Comparison of ENCODE assay signal across 9 mouse cellular contexts in the genomic region with DNA sequence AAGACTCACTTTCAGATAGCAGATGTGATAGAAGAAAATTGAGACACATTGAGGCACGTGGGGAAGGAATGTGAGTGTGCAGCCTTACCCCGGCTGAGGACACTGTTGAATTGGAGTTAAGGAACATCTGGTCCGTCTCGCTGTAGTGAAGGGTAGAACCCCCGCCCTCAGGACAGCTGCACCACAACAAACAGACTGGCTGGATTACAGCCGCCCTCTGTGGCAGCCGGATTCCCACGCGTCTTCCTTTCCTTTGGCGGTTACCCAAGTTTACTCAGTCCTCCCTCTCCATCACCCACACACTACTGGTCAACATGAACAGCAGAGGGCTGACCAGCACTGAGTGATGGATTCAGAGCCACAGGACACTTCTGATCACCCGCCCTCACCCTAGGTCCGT.
DNase-seq lines count a peak whose midpoint lies in the region; ATAC-seq and TF ChIP-seq lines count a peak whose summit lies in the region.
"Had no signal": no experiment of that assay in that cellular context is flagged by ENCODE, and none has a peak within 500 bp of the region (broad histone marks: within the 10 kb centered on the region; RNA-seq: fewer than 3 reads in every experiment).

No protein-coding gene starts in this region.

- no peak for TF ChIP-seq CTCF in left cerebral cortex, adult 2 months (IDR thresholded peaks at IDR 0.05)

- DNase-seq in urinary bladder, postnatal 25 days (ENCODE audit: low spot score), result peak; percentile 8
- DNase-seq in urinary bladder, postnatal 10 days (ENCODE audit: low spot score), result no peak
- peak; percentile 67 for DNase-seq in heart, postnatal 25 days (ENCODE audit: low spot score)
- no peak for DNase-seq in spleen, adult 18-20 months
- no peak for DNase-seq in left cerebral cortex, adult 2 months (ENCODE audit: extremely low spot score in 1 of 2, low spot score in 2 of 2)
- no peak for DNase-seq in midbrain, embryonic 10.5 days (ENCODE audit: low spot score)

- WGBS in limb, embryonic 15.5 days, result 58% methylated on average over 12 of the region's 12 CpGs
- WGBS in midbrain, embryonic 10.5 days, result 85% methylated on average over 12 of the region's 12 CpGs

- intact Hi-C loops in heart, postnatal 25 days (cut with DNase I), result no loop called here
- intact Hi-C loops in left cerebral cortex, adult 2 months (cut with DNase I), result loop anchor here (5.0 kb wide), 1 partner anchor 138 kb away; no protein-coding TSS in a partner anchor

- H3K36me3 ChIP-seq in limb, embryonic 15.5 days, result no peaks in the 10 kb centered on the region
- no peaks in the 10 kb centered on the region for H3K36me3 ChIP-seq in midbrain, embryonic 10.5 days

- H3K4me2 ChIP-seq in limb, embryonic 15.5 days, result no peak overlapping the region

- H3K9me3 ChIP-seq in limb, embryonic 15.5 days, result no peaks in the 10 kb centered on the region
- H3K9me3 ChIP-seq in midbrain, embryonic 10.5 days (replicated peaks), result no peaks in the 10 kb centered on the region

- H3K27ac ChIP-seq in limb, embryonic 15.5 days, result no peak overlapping the region
- no peak overlapping the region for H3K27ac ChIP-seq in left cerebral cortex, adult 2 months
- no peak overlapping the region for H3K27ac ChIP-seq in midbrain, embryonic 10.5 days (replicated peaks)

- H3K4me1 ChIP-seq in limb, embryonic 15.5 days, result no peaks in the 10 kb centered on the region
- no peaks in the 10 kb centered on the region for H3K4me1 ChIP-seq in midbrain, embryonic 10.5 days

- H3K4me3 ChIP-seq in limb, embryonic 15.5 days, result no peak overlapping the region
- H3K4me3 ChIP-seq in left cerebral cortex, adult 2 months, result no peak overlapping the region
- H3K4me3 ChIP-seq in midbrain, embryonic 10.5 days, result no peak overlapping the region

- no peaks in the 10 kb centered on the region for H3K27me3 ChIP-seq in limb, embryonic 15.5 days
- H3K27me3 ChIP-seq in midbrain, embryonic 10.5 days (ENCODE audit: low read depth, poor library complexity, severe bottlenecking), result no peaks in the 10 kb centered on the region

- ATAC-seq in limb, embryonic 15.5 days (ENCODE audit: insufficient number of reproducible peaks, low FRiP score, low TSS enrichment, low read depth), result peak; percentile 63; the same call in 1 of the 2 replicates
- no peak for ATAC-seq in CD4-positive, CD25-positive, alpha-beta regulatory T cell, adult 4 months
- ATAC-seq: Patski had no signal

- H3K9ac ChIP-seq in limb, embryonic 15.5 days, result no peak overlapping the region

Comparison
In these comparisons a context has a peak if more than half of its experiments do, and no peak if none do; other contexts are left out.
1. DNase-seq: peak in urinary bladder, postnatal 25 days (single experiment) and heart, postnatal 25 days (single experiment); none in urinary bladder, postnatal 10 days (single experiment), spleen, adult 18-20 months (0 of 2), left cerebral cortex, adult 2 months (0 of 2) and midbrain, embryonic 10.5 days (single experiment).